Mouse (Mus musculus) MEL (cell line): Measurements from ENCODE around the gene Cnot3.
A peak's percentile ranks its signal among the peaks of the same experiment; 100 is the strongest.

Source experiments
- CHD2 ChIP-seq: IDR thresholded peaks from 2 replicates; pipeline ENCODE4 v1.6.1; 2011; ENCODE audit warnings: low read length, improper control_type of control experiment
- CTCF ChIP-seq, 3 experiments: IDR thresholded peaks in 2 of 3; conservative IDR thresholded peaks in 1 of 3; 2 replicates each; pipeline ENCODE4 v1.5.1; 2011 to 2012; ENCODE audit warnings: low read length in 3 of 3, low read depth in 2 of 3, mild to moderate bottlenecking in 2 of 3, improper control_type of control experiment in 1 of 3, inconsistent platforms in 1 of 3, mixed read lengths in 1 of 3, moderate library complexity in 1 of 3; ENCODE audit not compliant: control insufficient read depth in 1 of 3, insufficient read depth in 1 of 3, poor library complexity in 1 of 3, severe bottlenecking in 1 of 3
- E2F4 ChIP-seq: IDR thresholded peaks from 2 replicates; pipeline ENCODE4 v1.6.1; 2011; ENCODE audit warnings: low read depth, low read length, improper control_type of control experiment, borderline replicate concordance
- ELF1 ChIP-seq: IDR thresholded peaks from 2 replicates; pipeline ENCODE4 v1.6.1; 2014; ENCODE audit warnings: low read depth, mild to moderate bottlenecking, inconsistent platforms, low read length, improper control_type of control experiment, moderate library complexity
- GATA1 ChIP-seq: IDR thresholded peaks from 2 replicates; pipeline ENCODE4 v1.6.1; 2011; ENCODE audit warnings: low read depth, low read length, improper control_type of control experiment
- HCFC1 ChIP-seq: IDR thresholded peaks from 2 replicates; pipeline ENCODE4 v1.6.1; 2012; ENCODE audit warnings: low read depth, mild to moderate bottlenecking, inconsistent platforms, low read length, improper control_type of control experiment, moderate library complexity
- MEF2A ChIP-seq: IDR thresholded peaks from 2 replicates; pipeline ENCODE4 v1.6.1; 2014; ENCODE audit warnings: low read depth, mild to moderate bottlenecking, inconsistent platforms, low read length, improper control_type of control experiment; ENCODE audit not compliant: poor library complexity, insufficient replicate concordance, severe bottlenecking; ENCODE audit errors: extremely low read depth
- POLR2A ChIP-seq, 2 experiments: IDR thresholded peaks; 2 replicates each; pipeline ENCODE4 v1.6.1; 2011 to 2012; ENCODE audit warnings: low read length in 2 of 2, mild to moderate bottlenecking in 2 of 2, control low read depth in 1 of 2, improper control_type of control experiment in 1 of 2, low read depth in 1 of 2, moderate library complexity in 1 of 2; ENCODE audit not compliant: control insufficient read depth in 1 of 2, insufficient read depth in 1 of 2, poor library complexity in 1 of 2
- POLR2AphosphoS2 ChIP-seq: IDR thresholded peaks from 2 replicates; pipeline ENCODE4 v1.6.1; 2011; ENCODE audit warnings: low read length, improper control_type of control experiment
- POLR2AphosphoS5 ChIP-seq: IDR thresholded peaks from 2 replicates; pipeline ENCODE4 v1.6.1; 2012; ENCODE audit warnings: low read depth, borderline replicate concordance, mild to moderate bottlenecking, inconsistent platforms, low read length, moderate library complexity, mixed read lengths
- RCOR1 ChIP-seq: IDR thresholded peaks from 2 replicates; pipeline ENCODE4 v1.6.1; 2012; ENCODE audit warnings: low read depth, mild to moderate bottlenecking, inconsistent platforms, low read length, improper control_type of control experiment
- ZMIZ1 ChIP-seq: IDR thresholded peaks from 2 replicates; pipeline ENCODE4 v1.6.1; 2012; ENCODE audit warnings: low read depth, mild to moderate bottlenecking, inconsistent platforms, low read length, improper control_type of control experiment, moderate library complexity

DNA sequence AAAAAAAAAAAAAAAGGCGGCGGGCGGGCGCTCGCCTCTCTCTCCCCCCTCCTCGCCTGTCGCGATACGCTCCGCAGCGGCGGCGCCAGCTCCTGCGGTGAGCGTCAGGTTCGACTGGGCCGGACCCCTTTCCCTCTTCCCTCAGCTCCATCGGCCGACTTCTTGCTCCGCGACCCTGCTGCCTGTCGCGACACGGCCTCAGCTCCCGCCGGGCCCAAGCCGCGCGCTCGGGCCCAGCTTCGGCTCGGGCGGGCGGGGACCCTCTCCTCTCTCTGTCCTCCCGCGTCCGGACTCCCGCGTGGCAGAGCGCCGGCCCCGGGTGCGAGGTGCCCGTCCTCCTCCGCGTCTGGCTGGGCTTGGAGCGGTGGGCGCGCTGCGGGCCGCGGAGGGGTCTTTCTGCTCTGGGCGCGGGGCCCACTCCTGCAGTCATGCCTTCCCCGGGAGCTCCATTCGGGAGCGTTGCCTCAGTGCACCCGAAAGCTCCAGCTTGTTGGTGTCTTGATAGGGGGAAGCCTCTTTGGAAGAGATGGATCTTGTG lies 489 bp downstream of the Cnot3 start:
- no peak for TF ChIP-seq GATA1
- TF ChIP-seq E2F4: no peak
- no peak for TF ChIP-seq POLR2AphosphoS5
- TF ChIP-seq RCOR1: no peak
- TF ChIP-seq CTCF (IDR thresholded peaks at IDR 0.05 in 2 of 3, conservative IDR thresholded peaks at IDR 0.05 in 1 of 3; ENCODE audit: control insufficient read depth in 1 of 3, insufficient read depth in 1 of 3, low read depth in 2 of 3, low read length in 3 of 3, poor library complexity in 1 of 3, severe bottlenecking in 1 of 3): no peak
- no peak for TF ChIP-seq HCFC1
- no peak for TF ChIP-seq MEF2A
- TF ChIP-seq CHD2: no peak
- TF ChIP-seq ELF1: no peak
- TF ChIP-seq POLR2A (IDR thresholded peaks at IDR 0.05; ENCODE audit: control insufficient read depth in 1 of 2, insufficient read depth in 1 of 2, low read depth in 1 of 2, low read length in 2 of 2, poor library complexity in 1 of 2): peak; percentile 63 to 70; a peak in 3 of 4 replicates
- no peak; the same call in 1 of the 2 replicates for TF ChIP-seq POLR2AphosphoS2
- no peak; the same call in 1 of the 2 replicates for TF ChIP-seq ZMIZ1
